Mouse (Mus musculus): ENCODE results near the gene Ugt1a6b. TPM values are rescaled to one million over a fixed set of nuclear protein-coding genes. Genes with fewer than 3 reads are reported as not detected.

The Ugt1a6b gene
- polyA plus RNA-seq, 1 experiment from 2014 or later, result 0.17 TPM

GRCm38 (mm10) chr1:88260114-88260513, 157.1 kb downstream of the Ugt1a6b start:
- no peak for ATAC-seq (ENCODE audit: insufficient number of reproducible peaks, insufficient read depth, low FRiP score, low TSS enrichment, low read depth)
- no peak overlapping the region for H3K4me3 ChIP-seq
- WGBS, result 82% methylated on average over 6 of the region's 6 CpGs

GRCm38 (mm10) chr1:88260604-88261377, 157.7 kb downstream of the Ugt1a6b start:
- peaks cover 66% of the 10 kb centered on the region for H3K36me3 ChIP-seq
- H3K4me3 ChIP-seq, result no peak overlapping the region
- no peak overlapping the region for H3K27ac ChIP-seq
- ATAC-seq (ENCODE audit: insufficient number of reproducible peaks, insufficient read depth, low FRiP score, low TSS enrichment, low read depth), result no peak
- H3K9me3 ChIP-seq, result peaks cover 23% of the 10 kb centered on the region
- 85% methylated on average over 10 of the region's 10 CpGs for WGBS
- no peak overlapping the region for H3K9ac ChIP-seq
- no peaks in the 10 kb centered on the region for H3K4me1 ChIP-seq
- H3K4me2 ChIP-seq, result no peak overlapping the region
- no peaks in the 10 kb centered on the region for H3K27me3 ChIP-seq

More at GRCm38 (mm10) chr1:88260114-88260513, 157.1 kb downstream of the Ugt1a6b start:
- no peaks in the 10 kb centered on the region for H3K27me3 ChIP-seq
- no peaks in the 10 kb centered on the region for H3K4me1 ChIP-seq
- H3K9ac ChIP-seq, result no peak overlapping the region
- no peak overlapping the region for H3K27ac ChIP-seq
- peaks cover 26% of the 10 kb centered on the region for H3K9me3 ChIP-seq
- peaks cover 59% of the 10 kb centered on the region for H3K36me3 ChIP-seq
- H3K4me2 ChIP-seq, result no peak overlapping the region

GRCm38 (mm10) chr1:88261706-88262105, 158.7 kb downstream of the Ugt1a6b start:
- Histone ChIP-seq H3K4me1 (no peaks in the 10 kb centered on the region), H3K4me2 (no peak overlapping the region), H3K36me3 (peaks cover 75% of the 10 kb centered on the region), H3K9me3 (peaks cover 17% of the 10 kb centered on the region; the same call in 1 of the 2 replicates), H3K27me3 (no peaks in the 10 kb centered on the region), H3K27ac (no peak overlapping the region), H3K9ac (no peak overlapping the region), H3K4me3 (no peak overlapping the region)
- WGBS, result 87% methylated on average over 7 of the region's 7 CpGs
- ATAC-seq (ENCODE audit: insufficient number of reproducible peaks, insufficient read depth, low FRiP score, low TSS enrichment, low read depth), result peak; percentile 0; the same call in 1 of the 2 replicates

GRCm38 (mm10) chr1:88262255-88262654, 159.2 kb downstream of the Ugt1a6b start:
- Histone ChIP-seq H3K36me3 (peaks cover 81% of the 10 kb centered on the region), H3K27ac (no peak overlapping the region), H3K27me3 (no peaks in the 10 kb centered on the region), H3K4me1 (no peaks in the 10 kb centered on the region), H3K9me3 (peaks cover 15% of the 10 kb centered on the region; the same call in 1 of the 2 replicates), H3K4me2 (no peak overlapping the region), H3K9ac (no peak overlapping the region), H3K4me3 (no peak overlapping the region)
- 83% methylated on average over 4 of the region's 4 CpGs for WGBS
- peak; percentile 6; the same call in 1 of the 2 replicates for ATAC-seq (ENCODE audit: insufficient number of reproducible peaks, insufficient read depth, low FRiP score, low TSS enrichment, low read depth)

- WGBS, result 70% methylated on average over 6 of the region's 6 CpGs
- no peak overlapping the region for H3K27ac ChIP-seq
- peaks cover 88% of the 10 kb centered on the region for H3K36me3 ChIP-seq
- H3K4me3 ChIP-seq, result no peak overlapping the region
- H3K4me1 ChIP-seq, result no peaks in the 10 kb centered on the region
- no peak overlapping the region for H3K4me2 ChIP-seq
- H3K27me3 ChIP-seq, result no peaks in the 10 kb centered on the region
- H3K9me3 ChIP-seq, result peaks cover 8% of the 10 kb centered on the region; the same call in 1 of the 2 replicates
- H3K9ac ChIP-seq, result no peak overlapping the region
- ATAC-seq (ENCODE audit: insufficient number of reproducible peaks, insufficient read depth, low FRiP score, low TSS enrichment, low read depth), result no peak
Measured at GRCm38 (mm10) chr1:88262961-88263360, 159.9 kb downstream of the Ugt1a6b start.

GRCm38 (mm10) chr1:88263778-88264177, 160.7 kb downstream of the Ugt1a6b start:
- H3K27ac ChIP-seq, result no peak overlapping the region

GRCm38 (mm10) chr1:88264237-88264868, 161.3 kb downstream of the Ugt1a6b start:
- 0 out of 2 replicates have a peak, but pooled peaks cover 4% of the 10 kb centered on the region for H3K9me3 ChIP-seq
- H3K4me2 ChIP-seq, result no peak overlapping the region
- no peak overlapping the region for H3K27ac ChIP-seq
- no peak overlapping the region for H3K9ac ChIP-seq
- no peaks in the 10 kb centered on the region for H3K4me1 ChIP-seq
- no peak overlapping the region for H3K4me3 ChIP-seq
- H3K36me3 ChIP-seq, result peaks cover 100% of the 10 kb centered on the region
- no peak for ATAC-seq (ENCODE audit: insufficient number of reproducible peaks, insufficient read depth, low FRiP score, low TSS enrichment, low read depth)
- H3K27me3 ChIP-seq, result no peaks in the 10 kb centered on the region
- 89% methylated on average over 7 of the region's 7 CpGs for WGBS

More at GRCm38 (mm10) chr1:88263778-88264177, 160.7 kb downstream of the Ugt1a6b start:
- no peak overlapping the region for H3K9ac ChIP-seq
- peaks cover 96% of the 10 kb centered on the region for H3K36me3 ChIP-seq
- 0 out of 2 replicates have a peak, but pooled peaks cover 4% of the 10 kb centered on the region for H3K9me3 ChIP-seq
- no peak overlapping the region for H3K4me2 ChIP-seq
- no peaks in the 10 kb centered on the region for H3K4me1 ChIP-seq
- ATAC-seq (ENCODE audit: insufficient number of reproducible peaks, insufficient read depth, low FRiP score, low TSS enrichment, low read depth), result no peak
- 91% methylated on average over 5 of the region's 5 CpGs for WGBS
- no peak overlapping the region for H3K4me3 ChIP-seq
- no peaks in the 10 kb centered on the region for H3K27me3 ChIP-seq

- H3K9me3 ChIP-seq, result 0 out of 2 replicates have a peak, but pooled peaks cover 4% of the 10 kb centered on the region
- H3K4me1 ChIP-seq, result no peaks in the 10 kb centered on the region
- ATAC-seq (ENCODE audit: insufficient number of reproducible peaks, insufficient read depth, low FRiP score, low TSS enrichment, low read depth), result no peak
- H3K4me3 ChIP-seq, result no peak overlapping the region
- H3K9ac ChIP-seq, result no peak overlapping the region
- H3K36me3 ChIP-seq, result peaks cover 100% of the 10 kb centered on the region
- no peaks in the 10 kb centered on the region for H3K27me3 ChIP-seq
- 78% methylated on average over 4 of the region's 4 CpGs for WGBS
- H3K27ac ChIP-seq, result no peak overlapping the region
- no peak overlapping the region for H3K4me2 ChIP-seq
Measured at GRCm38 (mm10) chr1:88264869-88265240, 161.8 kb downstream of the Ugt1a6b start.

GRCm38 (mm10) chr1:88266123-88266522, 163.1 kb downstream of the Ugt1a6b start:
- 0 out of 2 replicates have a peak, but pooled peaks cover 4% of the 10 kb centered on the region for H3K9me3 ChIP-seq
- WGBS, result 89% methylated on average over 13 of the region's 13 CpGs
- ATAC-seq (ENCODE audit: insufficient number of reproducible peaks, insufficient read depth, low FRiP score, low TSS enrichment, low read depth), result no peak
- H3K36me3 ChIP-seq, result peaks cover 91% of the 10 kb centered on the region
- no peak overlapping the region for H3K9ac ChIP-seq
- H3K4me2 ChIP-seq, result no peak overlapping the region
- H3K4me1 ChIP-seq, result no peaks in the 10 kb centered on the region
- no peak overlapping the region for H3K27ac ChIP-seq
- no peak overlapping the region for H3K4me3 ChIP-seq
- H3K27me3 ChIP-seq, result no peaks in the 10 kb centered on the region

- Histone ChIP-seq H3K4me3 (no peak overlapping the region), H3K27ac (no peak overlapping the region), H3K9ac (no peak overlapping the region), H3K4me2 (no peak overlapping the region), H3K36me3 (peaks cover 89% of the 10 kb centered on the region), H3K9me3 (0 out of 2 replicates have a peak, but pooled peaks cover 4% of the 10 kb centered on the region), H3K4me1 (no peaks in the 10 kb centered on the region), H3K27me3 (no peaks in the 10 kb centered on the region)
- no peak for ATAC-seq (ENCODE audit: insufficient number of reproducible peaks, insufficient read depth, low FRiP score, low TSS enrichment, low read depth)
- WGBS, result 95% methylated on average over 6 of the region's 6 CpGs
Measured at GRCm38 (mm10) chr1:88267489-88267888, 164.4 kb downstream of the Ugt1a6b start.

GRCm38 (mm10) chr1:88268070-88268469, 165.0 kb downstream of the Ugt1a6b start:
- H3K9ac ChIP-seq, result no peak overlapping the region
- no peaks in the 10 kb centered on the region for H3K4me1 ChIP-seq
- H3K4me2 ChIP-seq, result no peak overlapping the region
- ATAC-seq (ENCODE audit: insufficient number of reproducible peaks, insufficient read depth, low FRiP score, low TSS enrichment, low read depth), result no peak
- peaks cover 89% of the 10 kb centered on the region for H3K36me3 ChIP-seq
- H3K4me3 ChIP-seq, result no peak overlapping the region
- H3K27ac ChIP-seq, result no peak overlapping the region
- no peaks in the 10 kb centered on the region for H3K27me3 ChIP-seq
- 85% methylated on average over 6 of the region's 6 CpGs for WGBS
- 0 out of 2 replicates have a peak, but pooled peaks cover 4% of the 10 kb centered on the region for H3K9me3 ChIP-seq

Measured in embryonic facial prominence, embryonic 13.5 days (tissue).